Mouse (Mus musculus) bone marrow, adult 2 months (tissue): ENCODE results near the gene Klhdc8a.

Experiments
- CTCF ChIP-seq: fragments of 200-500 bp; IDR thresholded peaks from 2 replicates; pipeline ENCODE4 v1.5.1; 2011; ENCODE audit warnings: low read length, control low read depth; ENCODE audit not compliant: control insufficient read depth, insufficient read depth
- POLR2A ChIP-seq: fragments of 200-500 bp; IDR thresholded peaks from 2 replicates; pipeline ENCODE4 v1.6.1; 2011; ENCODE audit warnings: low read depth, mild to moderate bottlenecking, control low read depth, low read length, borderline replicate concordance; ENCODE audit not compliant: control insufficient read depth

- TF ChIP-seq POLR2A (no peak), CTCF (no peak)
Observed at GRCm38 (mm10) chr1:132276694-132277093, 21.7 kb upstream of the Klhdc8a start.
